Mouse (Mus musculus): Measurements from ENCODE around the gene Patj. TPM values are rescaled to one million over a fixed set of nuclear protein-coding genes. Genes with fewer than 3 reads are reported as not detected.

The Patj gene
- polyA plus RNA-seq, 1 experiment from 2014 or later = 21.1 TPM

GRCm38 (mm10) chr4:98450829-98451228, 55.2 kb downstream of the Patj start:
- no peak overlapping the region for H3K4me2 ChIP-seq (replicated peaks)
- no peaks in the 10 kb centered on the region for H3K27me3 ChIP-seq (replicated peaks)
- 62% methylated on average over 5 of the region's 5 CpGs for WGBS
- no peak overlapping the region for H3K9ac ChIP-seq
- ATAC-seq = no peak
- H3K4me1 ChIP-seq (replicated peaks) = peaks cover 7% of the 10 kb centered on the region
- H3K36me3 ChIP-seq = no peaks in the 10 kb centered on the region
- no peak overlapping the region for H3K4me3 ChIP-seq (replicated peaks)
- H3K9me3 ChIP-seq = no peaks in the 10 kb centered on the region
- 0 out of 2 replicates have a peak overlapping the region, but pooled peaks have one; percentile 7 for H3K27ac ChIP-seq

GRCm38 (mm10) chr4:98451259-98451658, 55.7 kb downstream of the Patj start:
- H3K4me1 ChIP-seq (replicated peaks) = peaks cover 7% of the 10 kb centered on the region
- H3K4me2 ChIP-seq (replicated peaks) = no peak overlapping the region
- no peaks in the 10 kb centered on the region for H3K27me3 ChIP-seq (replicated peaks)
- H3K4me3 ChIP-seq (replicated peaks) = no peak overlapping the region
- H3K9ac ChIP-seq = no peak overlapping the region
- no peaks in the 10 kb centered on the region for H3K36me3 ChIP-seq
- no peak for ATAC-seq
- no peak overlapping the region for H3K27ac ChIP-seq
- H3K9me3 ChIP-seq = no peaks in the 10 kb centered on the region
- 56% methylated on average over 3 of the region's 3 CpGs for WGBS

- ATAC-seq = no peak
- Histone ChIP-seq H3K4me1 (replicated peaks) (peaks cover 7% of the 10 kb centered on the region), H3K36me3 (no peaks in the 10 kb centered on the region), H3K4me2 (replicated peaks) (no peak overlapping the region), H3K9ac (no peak overlapping the region), H3K27me3 (replicated peaks) (no peaks in the 10 kb centered on the region), H3K4me3 (replicated peaks) (no peak overlapping the region), H3K27ac (no peak overlapping the region), H3K9me3 (no peaks in the 10 kb centered on the region)
- 97% methylated on average over 2 of the region's 2 CpGs for WGBS
These were observed 57.1 kb downstream of the Patj start for GRCm38 (mm10) chr4:98452725-98453124.

DNA sequence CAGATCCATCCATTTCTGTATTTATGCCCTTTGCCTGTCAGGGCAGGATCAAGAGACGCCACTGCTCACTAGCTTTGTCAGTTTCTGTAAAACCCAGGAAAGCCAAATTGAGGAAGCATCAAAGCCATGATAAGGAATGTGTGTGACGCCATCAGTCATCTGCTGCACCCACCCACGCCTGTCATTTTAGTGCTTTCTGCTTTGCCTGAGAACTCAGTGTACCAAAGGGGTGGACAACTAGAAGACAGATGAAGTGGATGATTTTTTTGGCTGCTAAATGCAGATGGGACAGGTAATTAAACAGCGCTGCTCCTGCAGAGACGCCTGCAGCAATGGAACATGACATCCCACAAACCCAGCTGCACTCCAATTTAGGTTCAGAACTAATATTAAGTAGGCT, 57.6 kb downstream of the Patj start:
- no peak for ATAC-seq
- H3K9ac ChIP-seq = no peak overlapping the region
- peaks cover 7% of the 10 kb centered on the region for H3K4me1 ChIP-seq (replicated peaks)
- H3K27me3 ChIP-seq (replicated peaks) = no peaks in the 10 kb centered on the region
- 90% methylated on average over 5 of the region's 5 CpGs for WGBS
- no peak overlapping the region for H3K27ac ChIP-seq
- no peak overlapping the region for H3K4me3 ChIP-seq (replicated peaks)
- no peak overlapping the region for H3K4me2 ChIP-seq (replicated peaks)
- H3K36me3 ChIP-seq = no peaks in the 10 kb centered on the region
- no peaks in the 10 kb centered on the region for H3K9me3 ChIP-seq

- Histone ChIP-seq H3K4me2 (replicated peaks) (no peak overlapping the region), H3K4me3 (replicated peaks) (no peak overlapping the region), H3K36me3 (no peaks in the 10 kb centered on the region), H3K27me3 (replicated peaks) (no peaks in the 10 kb centered on the region), H3K27ac (no peak overlapping the region), H3K4me1 (replicated peaks) (no peaks in the 10 kb centered on the region; the same call in none of the 2 replicates), H3K9me3 (no peaks in the 10 kb centered on the region), H3K9ac (no peak overlapping the region)
- WGBS = 90% methylated on average over 2 of the region's 2 CpGs
- ATAC-seq = no peak
These were observed 59.8 kb downstream of the Patj start for GRCm38 (mm10) chr4:98455352-98455751.

DNA sequence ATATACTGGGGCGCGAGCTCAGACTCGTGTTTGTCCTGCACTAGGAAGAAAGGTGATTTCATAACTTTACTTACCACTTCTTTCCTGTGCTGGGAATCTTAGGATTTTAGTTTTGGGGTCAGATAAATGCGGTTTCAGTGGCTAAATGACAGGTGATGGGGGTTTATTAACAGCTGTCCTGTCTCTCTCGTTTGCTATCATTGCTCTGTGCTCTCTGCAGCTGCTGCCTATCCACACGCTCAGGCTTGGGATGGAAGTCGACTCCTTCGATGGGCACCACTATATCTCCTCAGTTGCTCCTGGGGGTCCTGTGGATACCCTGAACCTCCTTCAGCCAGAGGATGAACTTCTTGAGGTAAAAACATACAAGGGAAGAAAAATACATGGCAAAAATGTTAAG, 60.3 kb downstream of the Patj start:
- ATAC-seq = no peak
- H3K27me3 ChIP-seq (replicated peaks) = no peaks in the 10 kb centered on the region
- H3K27ac ChIP-seq = no peak overlapping the region
- 92% methylated on average over 8 of the region's 8 CpGs for WGBS
- H3K9me3 ChIP-seq = no peaks in the 10 kb centered on the region
- H3K4me3 ChIP-seq (replicated peaks) = no peak overlapping the region
- no peaks in the 10 kb centered on the region; the same call in 1 of the 2 replicates for H3K4me1 ChIP-seq (replicated peaks)
- H3K4me2 ChIP-seq (replicated peaks) = no peak overlapping the region
- H3K36me3 ChIP-seq = no peaks in the 10 kb centered on the region
- no peak overlapping the region for H3K9ac ChIP-seq

DNA sequence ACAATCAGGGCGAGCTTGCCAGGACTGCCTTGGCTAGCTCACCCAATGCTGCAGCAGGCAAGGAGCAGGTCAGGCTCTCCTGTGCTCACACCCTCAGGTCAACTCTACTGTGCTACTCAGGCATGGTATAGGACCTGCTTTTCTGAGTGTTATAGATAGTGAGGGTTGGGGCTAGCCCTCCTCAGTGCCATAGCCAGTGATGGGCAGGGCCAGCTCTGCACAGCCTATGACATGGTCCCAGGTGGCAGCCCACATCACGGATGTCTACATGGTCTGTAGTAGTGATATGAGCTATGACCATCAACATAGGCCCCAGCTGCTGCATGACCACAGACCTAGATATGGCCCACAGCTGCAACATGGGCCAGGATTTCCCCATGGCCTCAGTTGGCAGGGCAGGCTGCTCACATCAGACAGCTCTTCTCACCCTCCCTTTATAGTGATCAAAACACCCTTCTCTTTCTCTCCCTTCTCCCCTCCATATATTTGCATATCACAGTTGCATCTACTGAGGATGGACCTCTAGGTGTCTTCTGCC, 66.3 kb downstream of the Patj start:
- H3K4me1 ChIP-seq (replicated peaks) = no peaks in the 10 kb centered on the region
- H3K9ac ChIP-seq = no peak overlapping the region
- H3K27ac ChIP-seq = no peak overlapping the region
- H3K9me3 ChIP-seq = no peaks in the 10 kb centered on the region
- no peak for ATAC-seq
- H3K4me3 ChIP-seq (replicated peaks) = no peak overlapping the region
- 100% methylated on average over 2 of the region's 2 CpGs for WGBS
- H3K27me3 ChIP-seq (replicated peaks) = no peaks in the 10 kb centered on the region
- no peaks in the 10 kb centered on the region for H3K36me3 ChIP-seq
- H3K4me2 ChIP-seq (replicated peaks) = no peak overlapping the region

- Histone ChIP-seq H3K36me3 (no peaks in the 10 kb centered on the region), H3K27me3 (replicated peaks) (no peaks in the 10 kb centered on the region), H3K27ac (no peak overlapping the region), H3K9me3 (no peaks in the 10 kb centered on the region), H3K4me1 (replicated peaks) (no peaks in the 10 kb centered on the region), H3K4me3 (replicated peaks) (no peak overlapping the region), H3K9ac (no peak overlapping the region), H3K4me2 (replicated peaks) (no peak overlapping the region)
- 80% methylated on average over 1 of the region's 1 CpGs for WGBS
- no peak for ATAC-seq
These were observed 69.9 kb downstream of the Patj start for GRCm38 (mm10) chr4:98465476-98465875.

GRCm38 (mm10) chr4:98465886-98466285, 70.3 kb downstream of the Patj start:
- Histone ChIP-seq H3K4me3 (replicated peaks) (no peak overlapping the region), H3K4me2 (replicated peaks) (no peak overlapping the region), H3K36me3 (no peaks in the 10 kb centered on the region), H3K4me1 (replicated peaks) (no peaks in the 10 kb centered on the region), H3K27me3 (replicated peaks) (no peaks in the 10 kb centered on the region), H3K27ac (no peak overlapping the region), H3K9ac (no peak overlapping the region), H3K9me3 (no peaks in the 10 kb centered on the region)
- no peak for ATAC-seq
- 84% methylated on average over 2 of the region's 2 CpGs for WGBS

DNA sequence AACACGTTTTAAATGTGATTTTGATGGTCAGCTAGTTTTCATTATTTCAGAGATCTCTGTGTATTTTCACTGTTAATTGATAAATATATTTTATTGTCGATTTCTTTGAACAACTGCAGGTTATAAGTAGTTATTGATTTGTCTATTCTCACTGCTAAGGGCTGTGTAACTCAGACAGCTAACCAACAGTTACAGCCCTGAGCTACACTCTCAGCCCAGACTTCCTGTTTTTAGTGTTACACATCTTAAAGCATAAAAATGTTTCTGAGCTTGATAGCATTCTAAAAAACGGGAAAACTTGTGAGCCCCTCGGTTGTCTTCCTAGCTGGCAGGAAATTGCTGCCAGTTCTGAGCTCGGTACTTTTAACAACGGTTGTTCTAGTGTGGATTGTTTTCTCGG, 75.8 kb downstream of the Patj start:
- Histone ChIP-seq H3K36me3 (no peaks in the 10 kb centered on the region), H3K27ac (no peak overlapping the region), H3K27me3 (replicated peaks) (no peaks in the 10 kb centered on the region), H3K9ac (no peak overlapping the region), H3K4me1 (replicated peaks) (0 out of 2 replicates have a peak, but pooled peaks cover 3% of the 10 kb centered on the region), H3K9me3 (no peaks in the 10 kb centered on the region), H3K4me3 (replicated peaks) (no peak overlapping the region), H3K4me2 (replicated peaks) (no peak overlapping the region)
- ATAC-seq = no peak
- WGBS = 66% methylated on average over 7 of the region's 7 CpGs

DNA sequence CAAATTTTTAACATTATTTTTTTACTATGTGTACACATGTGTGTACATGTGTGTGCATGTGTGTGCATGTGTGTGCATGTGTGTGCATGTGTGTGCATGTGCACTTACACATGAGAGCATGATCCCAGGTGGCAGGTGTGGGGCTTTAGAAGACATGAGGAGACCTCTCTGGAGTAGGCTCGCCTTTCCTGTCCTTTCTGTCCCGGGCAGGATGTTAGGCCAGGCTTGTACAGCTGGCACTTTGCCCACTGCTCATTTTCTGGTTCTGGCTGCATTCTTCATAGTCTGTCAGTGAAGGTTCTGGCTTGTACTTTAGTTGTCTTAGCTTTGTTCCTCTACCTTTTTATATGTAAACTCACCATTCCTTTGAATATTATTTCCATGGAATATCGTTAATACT, 77.9 kb downstream of the Patj start:
- H3K27me3 ChIP-seq (replicated peaks) = no peaks in the 10 kb centered on the region
- no peak overlapping the region for H3K9ac ChIP-seq
- no peaks in the 10 kb centered on the region for H3K9me3 ChIP-seq
- no peak overlapping the region for H3K27ac ChIP-seq
- H3K36me3 ChIP-seq = no peaks in the 10 kb centered on the region
- H3K4me3 ChIP-seq (replicated peaks) = no peak overlapping the region
- 0 out of 2 replicates have a peak, but pooled peaks cover 7% of the 10 kb centered on the region for H3K4me1 ChIP-seq (replicated peaks)
- no peak overlapping the region for H3K4me2 ChIP-seq (replicated peaks)
- 42% methylated on average over 3 of the region's 3 CpGs for WGBS
- ATAC-seq = no peak

GRCm38 (mm10) chr4:98478005-98478404, 82.4 kb downstream of the Patj start:
- no peak overlapping the region for H3K4me3 ChIP-seq (replicated peaks)
- no peaks in the 10 kb centered on the region for H3K27me3 ChIP-seq (replicated peaks)
- no peaks in the 10 kb centered on the region for H3K9me3 ChIP-seq
- no peak overlapping the region for H3K27ac ChIP-seq
- no peak overlapping the region for H3K4me2 ChIP-seq (replicated peaks)
- H3K36me3 ChIP-seq = no peaks in the 10 kb centered on the region
- WGBS = 38% methylated on average over 3 of the region's 3 CpGs
- ATAC-seq = no peak
- H3K9ac ChIP-seq = no peak overlapping the region
- 0 out of 2 replicates have a peak, but pooled peaks cover 7% of the 10 kb centered on the region for H3K4me1 ChIP-seq (replicated peaks)

DNA sequence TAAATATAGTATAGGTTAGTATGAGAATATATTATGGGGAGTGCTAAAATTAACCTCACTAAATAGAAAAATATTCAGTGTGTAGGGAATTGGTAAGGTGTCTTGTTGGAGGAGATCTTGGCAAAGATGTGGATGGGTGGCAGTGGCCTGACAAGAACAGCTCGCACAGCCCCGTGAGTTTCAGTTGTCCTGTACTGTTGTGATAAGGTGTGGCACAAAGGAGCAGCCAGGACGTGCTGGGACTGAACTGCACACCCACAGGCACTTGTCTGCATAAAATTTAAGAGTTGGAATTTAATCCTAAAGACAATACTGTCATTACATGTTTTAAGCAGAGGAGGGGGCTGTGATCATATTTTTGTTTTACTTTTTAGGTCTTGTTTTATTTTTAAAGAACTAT, 90.9 kb downstream of the Patj start:
- no peaks in the 10 kb centered on the region for H3K9me3 ChIP-seq
- H3K36me3 ChIP-seq = no peaks in the 10 kb centered on the region
- H3K4me3 ChIP-seq (replicated peaks) = no peak overlapping the region
- H3K4me1 ChIP-seq (replicated peaks) = no peaks in the 10 kb centered on the region
- no peak overlapping the region for H3K4me2 ChIP-seq (replicated peaks)
- no peak overlapping the region for H3K9ac ChIP-seq
- no peak overlapping the region for H3K27ac ChIP-seq
- 62% methylated on average over 3 of the region's 3 CpGs for WGBS
- no peak for ATAC-seq
- no peaks in the 10 kb centered on the region for H3K27me3 ChIP-seq (replicated peaks)

Data from intestine, embryonic 15.5 days (tissue).